Mouse (Mus musculus): ENCODE measurements around the gene Lhx9. TPM values are rescaled to one million over a fixed set of nuclear protein-coding genes. Genes with fewer than 3 reads are reported as not detected.
"Not testable (repeated sequence)": the region's sequence is repeated elsewhere in the genome, so short reads cannot be mapped to it uniquely, and the experiment has no call there.

Gene Lhx9
- 1.0 and 1.2 TPM in 2 replicates for polyA plus RNA-seq (2016; fragmentation: Nextera tagmentation; extraction: Ambion mirVana)

GRCm38 (mm10) chr1:138848511-138849109 is at the start of gene Lhx9:
Gene Lhx9 (minus strand): TSS chr1:138848577.
- Histone ChIP-seq H3K4me1 (replicated peaks) (peaks cover 30% of the 10 kb centered on the region), H3K9me3 (replicated peaks) (no peaks in the 10 kb centered on the region), H3K4me3 (peak within 1 kb of the TSS; percentile 45), H3K27ac (ENCODE audit: poor library complexity, severe bottlenecking) (no peak within 1 kb of the TSS), H3K9ac (0 out of 2 replicates have a peak within 1 kb of the TSS, but pooled peaks have one; percentile 11), H3K36me3 (peaks cover 6% of the 10 kb centered on the region; the same call in 1 of the 2 replicates), H3K4me2 (peak within 1 kb of the TSS; percentile 80), H3K27me3 (replicated peaks) (peaks cover 69% of the 10 kb centered on the region)
- ATAC-seq (ENCODE audit: insufficient number of reproducible peaks, low FRiP score), result peak; percentile 73
- under 1% methylated on average over 33 of the region's 33 CpGs for WGBS

- no peak overlapping the region for H3K9ac ChIP-seq
- no peaks in the 10 kb centered on the region for H3K27me3 ChIP-seq (replicated peaks)
- H3K4me1 ChIP-seq (replicated peaks), result no peaks in the 10 kb centered on the region
- H3K4me2 ChIP-seq, result no peak overlapping the region
- H3K4me3 ChIP-seq, result no peak overlapping the region
- no peaks in the 10 kb centered on the region for H3K36me3 ChIP-seq
- ATAC-seq (ENCODE audit: insufficient number of reproducible peaks, low FRiP score), result no peak
- 0 out of 2 replicates have a peak, but pooled peaks cover 3% of the 10 kb centered on the region for H3K9me3 ChIP-seq (replicated peaks)
- H3K27ac ChIP-seq (ENCODE audit: poor library complexity, severe bottlenecking), result no peak overlapping the region
- 71% methylated on average over 3 of the region's 3 CpGs for WGBS
Observed at GRCm38 (mm10) chr1:138896088-138896487, 47.7 kb upstream of the Lhx9 start.

GRCm38 (mm10) chr1:138877470-138878254 is 29.3 kb upstream of the Lhx9 start:
- ATAC-seq (ENCODE audit: insufficient number of reproducible peaks, low FRiP score), result no peak
- Histone ChIP-seq H3K9ac (no peak overlapping the region), H3K27ac (ENCODE audit: poor library complexity, severe bottlenecking) (no peak overlapping the region), H3K4me1 (replicated peaks) (no peaks in the 10 kb centered on the region), H3K4me2 (no peak overlapping the region), H3K36me3 (no peaks in the 10 kb centered on the region), H3K27me3 (replicated peaks) (no peaks in the 10 kb centered on the region), H3K4me3 (no peak overlapping the region), H3K9me3 (replicated peaks) (peaks cover 6% of the 10 kb centered on the region)
- 91% methylated on average over 14 of the region's 14 CpGs for whole genome bisulfite sequencing

- WGBS, result 65% methylated on average over 16 of the region's 16 CpGs
- H3K4me1 ChIP-seq (replicated peaks), result no peaks in the 10 kb centered on the region
- peaks cover 6% of the 10 kb centered on the region for H3K9me3 ChIP-seq (replicated peaks)
- no peaks in the 10 kb centered on the region for H3K27me3 ChIP-seq (replicated peaks)
- no peak overlapping the region for H3K27ac ChIP-seq (ENCODE audit: poor library complexity, severe bottlenecking)
- H3K9ac ChIP-seq, result no peak overlapping the region
- no peaks in the 10 kb centered on the region for H3K36me3 ChIP-seq
- H3K4me2 ChIP-seq, result no peak overlapping the region
- no peak for ATAC-seq (ENCODE audit: insufficient number of reproducible peaks, low FRiP score)
- no peak overlapping the region for H3K4me3 ChIP-seq
Observed at GRCm38 (mm10) chr1:138876371-138877045, 28.1 kb upstream of the Lhx9 start.

GRCm38 (mm10) chr1:138856101-138856950 is 7.9 kb upstream of the Lhx9 start, which contains the start of gene 2310009B15Rik:
Gene 2310009B15Rik (minus strand): TSS chr1:138856852.
- under 1% methylated on average over 57 of the region's 79 CpGs for WGBS
- H3K4me1 ChIP-seq (replicated peaks); H3K36me3 ChIP-seq; H3K9me3 ChIP-seq (replicated peaks); H3K27me3 ChIP-seq (replicated peaks): not testable (repeated sequence)
- H3K4me2 ChIP-seq, result peak within 1 kb of the TSS; percentile 51
- H3K9ac ChIP-seq, result peak within 1 kb of the TSS; percentile 74
- peak within 1 kb of the TSS; percentile 82 for H3K27ac ChIP-seq (ENCODE audit: poor library complexity, severe bottlenecking)
- peak; percentile 99 for ATAC-seq (ENCODE audit: insufficient number of reproducible peaks, low FRiP score)
- H3K4me3 ChIP-seq, result peak within 1 kb of the TSS; percentile 57

GRCm38 (mm10) chr1:138850823-138851222 is 2.4 kb upstream of the Lhx9 start:
- peaks cover 6% of the 10 kb centered on the region; the same call in 1 of the 2 replicates for H3K36me3 ChIP-seq
- H3K4me1 ChIP-seq (replicated peaks), result peaks cover 31% of the 10 kb centered on the region
- no peak for ATAC-seq (ENCODE audit: insufficient number of reproducible peaks, low FRiP score)
- H3K9me3 ChIP-seq (replicated peaks), result no peaks in the 10 kb centered on the region
- no peak overlapping the region for H3K4me3 ChIP-seq
- H3K4me2 ChIP-seq, result no peak overlapping the region
- H3K9ac ChIP-seq, result no peak overlapping the region
- WGBS, result 90% methylated on average over 1 of the region's 1 CpGs
- H3K27me3 ChIP-seq (replicated peaks), result peaks cover 51% of the 10 kb centered on the region
- no peak overlapping the region for H3K27ac ChIP-seq (ENCODE audit: poor library complexity, severe bottlenecking)

GRCm38 (mm10) chr1:138850161-138850539 is 1.8 kb upstream of the Lhx9 start:
- H3K4me2 ChIP-seq, result no peak overlapping the region
- WGBS, result 47% methylated on average over 2 of the region's 4 CpGs
- no peaks in the 10 kb centered on the region for H3K9me3 ChIP-seq (replicated peaks)
- no peak overlapping the region for H3K27ac ChIP-seq (ENCODE audit: poor library complexity, severe bottlenecking)
- peaks cover 6% of the 10 kb centered on the region; the same call in 1 of the 2 replicates for H3K36me3 ChIP-seq
- peaks cover 28% of the 10 kb centered on the region for H3K4me1 ChIP-seq (replicated peaks)
- no peak overlapping the region for H3K9ac ChIP-seq
- no peak overlapping the region for H3K4me3 ChIP-seq
- no peak for ATAC-seq (ENCODE audit: insufficient number of reproducible peaks, low FRiP score)
- H3K27me3 ChIP-seq (replicated peaks), result peaks cover 57% of the 10 kb centered on the region

- Histone ChIP-seq H3K4me1 (replicated peaks) (peaks cover 24% of the 10 kb centered on the region), H3K9ac (no peak overlapping the region), H3K27me3 (replicated peaks) (peaks cover 62% of the 10 kb centered on the region), H3K36me3 (peaks cover 6% of the 10 kb centered on the region; the same call in 1 of the 2 replicates), H3K27ac (ENCODE audit: poor library complexity, severe bottlenecking) (no peak overlapping the region), H3K9me3 (replicated peaks) (no peaks in the 10 kb centered on the region), H3K4me2 (peak overlapping the region; percentile 80), H3K4me3 (no peak overlapping the region)
- no peak for ATAC-seq (ENCODE audit: insufficient number of reproducible peaks, low FRiP score)
- WGBS, result 8% methylated on average over 8 of the region's 8 CpGs
Observed at GRCm38 (mm10) chr1:138849531-138850160, 1.3 kb upstream of the Lhx9 start.

- H3K9ac ChIP-seq, result 0 out of 2 replicates have a peak overlapping the region, but pooled peaks have one; percentile 11
Observed at GRCm38 (mm10) chr1:138848026-138848425, 351 bp downstream of the Lhx9 start.

GRCm38 (mm10) chr1:138847146-138847545 is 1.2 kb downstream of the Lhx9 start:
- no peaks in the 10 kb centered on the region for H3K9me3 ChIP-seq (replicated peaks)
- H3K27me3 ChIP-seq (replicated peaks), result peaks cover 72% of the 10 kb centered on the region
- ATAC-seq (ENCODE audit: insufficient number of reproducible peaks, low FRiP score), result no peak
- H3K4me2 ChIP-seq, result peak overlapping the region; percentile 80
- WGBS, result under 1% methylated on average over 21 of the region's 21 CpGs
- no peak overlapping the region for H3K27ac ChIP-seq (ENCODE audit: poor library complexity, severe bottlenecking)
- H3K36me3 ChIP-seq, result peaks cover 6% of the 10 kb centered on the region; the same call in 1 of the 2 replicates
- no peak overlapping the region for H3K9ac ChIP-seq
- H3K4me1 ChIP-seq (replicated peaks), result peaks cover 39% of the 10 kb centered on the region
- peak overlapping the region; percentile 45 for H3K4me3 ChIP-seq

More at GRCm38 (mm10) chr1:138848026-138848425, 351 bp downstream of the Lhx9 start:
- H3K4me1 ChIP-seq (replicated peaks), result peaks cover 35% of the 10 kb centered on the region
- peak overlapping the region; percentile 80 for H3K4me2 ChIP-seq
- no peaks in the 10 kb centered on the region for H3K9me3 ChIP-seq (replicated peaks)
- WGBS, result under 1% methylated on average over 16 of the region's 16 CpGs
- H3K27me3 ChIP-seq (replicated peaks), result peaks cover 69% of the 10 kb centered on the region
- ATAC-seq (ENCODE audit: insufficient number of reproducible peaks, low FRiP score), result no peak
- peak overlapping the region; percentile 45 for H3K4me3 ChIP-seq
- H3K27ac ChIP-seq (ENCODE audit: poor library complexity, severe bottlenecking), result no peak overlapping the region
- peaks cover 6% of the 10 kb centered on the region; the same call in 1 of the 2 replicates for H3K36me3 ChIP-seq
